Mouse (Mus musculus) heart, embryonic 10.5 days (tissue): ENCODE measurements around the gene Arpp21. TPM values are rescaled to one million over a fixed set of nuclear protein-coding genes. Genes with fewer than 3 reads are reported as not detected.

Source experiments
- DNase-seq: peaks from one replicate; pipeline ENCODE4 v3.0.0-alpha.2; 2017; ENCODE audit warnings: low spot score
- H3K27ac ChIP-seq: fragments of 300-500 bp; sonication (generic); 2 replicates; pipeline ENCODE4 v1.5.1; 2016; ENCODE audit warnings: mild to moderate bottlenecking
- H3K27me3 ChIP-seq: fragments of 300-500 bp; sonication (generic); 2 replicates; pipeline ENCODE4 v1.6.1; 2016; ENCODE audit warnings: mild to moderate bottlenecking; ENCODE audit not compliant: poor library complexity, insufficient read depth, severe bottlenecking
- H3K36me3 ChIP-seq: fragments of 300-500 bp; sonication (generic); 2 replicates; pipeline ENCODE4 v1.6.1; 2016; ENCODE audit warnings: mild to moderate bottlenecking, moderate library complexity
- H3K4me1 ChIP-seq: fragments of 300-500 bp; sonication (generic); 2 replicates; pipeline ENCODE4 v1.6.1; 2016; ENCODE audit warnings: mild to moderate bottlenecking
- H3K4me3 ChIP-seq: fragments of 300-500 bp; sonication (generic); 2 replicates; pipeline ENCODE4 v1.5.1; 2016; ENCODE audit warnings: mild to moderate bottlenecking, moderate library complexity
- H3K9me3 ChIP-seq: fragments of 300-500 bp; sonication (generic); 2 replicates; pipeline ENCODE4 v1.6.1; 2016; ENCODE audit warnings: mild to moderate bottlenecking, moderate library complexity
- WGBS: fragments of 180-500 bp; shearing (Covaris S2); methylation state at CpG from one replicate; pipeline ENCODE4 v1.1.7; 2016; 5-methylcytosine and 5-hydroxymethylcytosine counted together
- polyA plus RNA-seq: library from polyadenylated mRNA; unstranded; fragments of >200 nt; fragmentation: Nextera tagmentation; extraction: Ambion mirVana; gene quantifications from 2 replicates; pipeline ENCODE4 v1.2.1, GENCODE M21; 2016

Arpp21 gene
- polyA plus RNA-seq, 1 experiment from 2014 or later: 1.8 TPM

- H3K36me3 ChIP-seq: no peaks in the 10 kb centered on the region
- no peaks in the 10 kb centered on the region for H3K4me1 ChIP-seq
- H3K9me3 ChIP-seq: no peaks in the 10 kb centered on the region
- H3K4me3 ChIP-seq: no peak overlapping the region
- 72% methylated on average over 5 of the region's 5 CpGs for WGBS
- H3K27ac ChIP-seq: no peak overlapping the region
- no peak for DNase-seq
- no peaks in the 10 kb centered on the region for H3K27me3 ChIP-seq
These were observed 81.8 kb downstream of the Arpp21 start for GRCm38 (mm10) chr9:112153972-112154371.

- Histone ChIP-seq H3K36me3 (no peaks in the 10 kb centered on the region), H3K4me1 (no peaks in the 10 kb centered on the region), H3K27ac (no peak overlapping the region), H3K27me3 (no peaks in the 10 kb centered on the region), H3K9me3 (no peaks in the 10 kb centered on the region), H3K4me3 (no peak overlapping the region)
- 85% methylated on average over 2 of the region's 2 CpGs for WGBS
- DNase-seq: no peak
These were observed 83.0 kb downstream of the Arpp21 start for GRCm38 (mm10) chr9:112152762-112153161.

GRCm38 (mm10) chr9:112151177-112151576, 84.6 kb downstream of the Arpp21 start:
- Histone ChIP-seq H3K4me1 (no peaks in the 10 kb centered on the region), H3K36me3 (no peaks in the 10 kb centered on the region), H3K27me3 (no peaks in the 10 kb centered on the region), H3K27ac (no peak overlapping the region), H3K9me3 (no peaks in the 10 kb centered on the region), H3K4me3 (no peak overlapping the region)
- DNase-seq: no peak
- WGBS: 81% methylated on average over 5 of the region's 5 CpGs

GRCm38 (mm10) chr9:112140658-112141057, 95.1 kb downstream of the Arpp21 start:
- H3K27me3 ChIP-seq: peaks cover 7% of the 10 kb centered on the region; the same call in 1 of the 2 replicates
- no peak for DNase-seq
- no peaks in the 10 kb centered on the region for H3K9me3 ChIP-seq
- H3K27ac ChIP-seq: no peak overlapping the region
- no peaks in the 10 kb centered on the region for H3K36me3 ChIP-seq
- H3K4me3 ChIP-seq: no peak overlapping the region
- H3K4me1 ChIP-seq: no peaks in the 10 kb centered on the region
- WGBS: 66% methylated on average over 8 of the region's 8 CpGs

- no peaks in the 10 kb centered on the region; the same call in 1 of the 2 replicates for H3K27me3 ChIP-seq
- no peak overlapping the region for H3K27ac ChIP-seq
- H3K4me3 ChIP-seq: no peak overlapping the region
- no peaks in the 10 kb centered on the region for H3K36me3 ChIP-seq
- no peaks in the 10 kb centered on the region for H3K9me3 ChIP-seq
- H3K4me1 ChIP-seq: no peaks in the 10 kb centered on the region
- no peak for DNase-seq
These were observed 97.9 kb downstream of the Arpp21 start for GRCm38 (mm10) chr9:112137820-112138219.

- Histone ChIP-seq H3K9me3 (no peaks in the 10 kb centered on the region), H3K4me3 (no peak overlapping the region), H3K4me1 (peaks cover 12% of the 10 kb centered on the region; the same call in 1 of the 2 replicates), H3K27ac (peak overlapping the region; percentile 56; the same call in 1 of the 2 replicates), H3K27me3 (no peaks in the 10 kb centered on the region), H3K36me3 (no peaks in the 10 kb centered on the region)
- 52% methylated on average over 3 of the region's 3 CpGs for WGBS
- no peak for DNase-seq
These were observed 104.9 kb downstream of the Arpp21 start for GRCm38 (mm10) chr9:112130812-112131211.

GRCm38 (mm10) chr9:112124667-112125066, 111.1 kb downstream of the Arpp21 start:
- Histone ChIP-seq H3K4me3 (no peak overlapping the region), H3K9me3 (no peaks in the 10 kb centered on the region), H3K27me3 (peaks cover 25% of the 10 kb centered on the region; the same call in 1 of the 2 replicates), H3K4me1 (no peaks in the 10 kb centered on the region), H3K27ac (no peak overlapping the region), H3K36me3 (no peaks in the 10 kb centered on the region)
- 26% methylated on average over 10 of the region's 10 CpGs for WGBS
- DNase-seq: no peak

GRCm38 (mm10) chr9:112124184-112124583, 111.6 kb downstream of the Arpp21 start:
- WGBS: 69% methylated on average over 4 of the region's 4 CpGs
- H3K27ac ChIP-seq: no peak overlapping the region
- no peak overlapping the region for H3K4me3 ChIP-seq
- no peak for DNase-seq
- H3K36me3 ChIP-seq: no peaks in the 10 kb centered on the region
- peaks cover 29% of the 10 kb centered on the region; the same call in 1 of the 2 replicates for H3K27me3 ChIP-seq
- no peaks in the 10 kb centered on the region for H3K9me3 ChIP-seq
- 0 out of 2 replicates have a peak, but pooled peaks cover under 1% of the 10 kb centered on the region for H3K4me1 ChIP-seq

GRCm38 (mm10) chr9:112123421-112123828, 112.3 kb downstream of the Arpp21 start:
- WGBS: 86% methylated on average over 6 of the region's 6 CpGs
- Histone ChIP-seq H3K4me1 (peaks cover 8% of the 10 kb centered on the region; the same call in 1 of the 2 replicates), H3K4me3 (no peak overlapping the region), H3K27me3 (peaks cover 33% of the 10 kb centered on the region; the same call in 1 of the 2 replicates), H3K36me3 (no peaks in the 10 kb centered on the region), H3K9me3 (no peaks in the 10 kb centered on the region), H3K27ac (no peak overlapping the region)
- no peak for DNase-seq

GRCm38 (mm10) chr9:112119535-112119934, 116.2 kb downstream of the Arpp21 start:
- peaks cover 39% of the 10 kb centered on the region; the same call in 1 of the 2 replicates for H3K27me3 ChIP-seq
- H3K4me3 ChIP-seq: no peak overlapping the region
- H3K36me3 ChIP-seq: no peaks in the 10 kb centered on the region
- no peak for DNase-seq
- H3K27ac ChIP-seq: no peak overlapping the region
- peaks cover 13% of the 10 kb centered on the region; the same call in 1 of the 2 replicates for H3K4me1 ChIP-seq
- WGBS: 18% methylated on average over 3 of the region's 3 CpGs
- no peaks in the 10 kb centered on the region for H3K9me3 ChIP-seq

- DNase-seq: no peak
- 13% methylated on average over 7 of the region's 7 CpGs for WGBS
- Histone ChIP-seq H3K36me3 (no peaks in the 10 kb centered on the region), H3K9me3 (no peaks in the 10 kb centered on the region), H3K27me3 (peaks cover 35% of the 10 kb centered on the region; the same call in 1 of the 2 replicates), H3K4me3 (peak overlapping the region; percentile 56), H3K27ac (0 out of 2 replicates have a peak overlapping the region, but pooled peaks have one; percentile 29), H3K4me1 (peaks cover 13% of the 10 kb centered on the region; the same call in 1 of the 2 replicates)
These were observed 116.7 kb downstream of the Arpp21 start for GRCm38 (mm10) chr9:112119106-112119433.

GRCm38 (mm10) chr9:112118411-112119105, 117.2 kb downstream of the Arpp21 start:
- Histone ChIP-seq H3K27ac (peak overlapping the region; percentile 85), H3K27me3 (peaks cover 35% of the 10 kb centered on the region; the same call in 1 of the 2 replicates), H3K36me3 (no peaks in the 10 kb centered on the region), H3K9me3 (no peaks in the 10 kb centered on the region), H3K4me3 (peak overlapping the region; percentile 56), H3K4me1 (peaks cover 13% of the 10 kb centered on the region; the same call in 1 of the 2 replicates)
- no peak for DNase-seq
- WGBS: under 1% methylated on average over 22 of the region's 22 CpGs

GRCm38 (mm10) chr9:112117632-112118410, 117.9 kb downstream of the Arpp21 start:
- Histone ChIP-seq H3K4me1 (peaks cover 13% of the 10 kb centered on the region; the same call in 1 of the 2 replicates), H3K27ac (peak overlapping the region; percentile 85; the same call in 1 of the 2 replicates), H3K36me3 (no peaks in the 10 kb centered on the region), H3K27me3 (peaks cover 35% of the 10 kb centered on the region; the same call in 1 of the 2 replicates), H3K4me3 (peak overlapping the region; percentile 56), H3K9me3 (no peaks in the 10 kb centered on the region)
- DNase-seq: no peak
- WGBS: 31% methylated on average over 15 of the region's 15 CpGs
